Mouse (Mus musculus) 3T3-L1 (cell line): ENCODE measurements around the gene Fgl2.

Source experiments
- DNase-seq: peaks from one replicate; pipeline ENCODE4 v3.0.0-alpha.2; 2015; ENCODE audit warnings: low read depth, low spot score

Gene Fgl2

DNA sequence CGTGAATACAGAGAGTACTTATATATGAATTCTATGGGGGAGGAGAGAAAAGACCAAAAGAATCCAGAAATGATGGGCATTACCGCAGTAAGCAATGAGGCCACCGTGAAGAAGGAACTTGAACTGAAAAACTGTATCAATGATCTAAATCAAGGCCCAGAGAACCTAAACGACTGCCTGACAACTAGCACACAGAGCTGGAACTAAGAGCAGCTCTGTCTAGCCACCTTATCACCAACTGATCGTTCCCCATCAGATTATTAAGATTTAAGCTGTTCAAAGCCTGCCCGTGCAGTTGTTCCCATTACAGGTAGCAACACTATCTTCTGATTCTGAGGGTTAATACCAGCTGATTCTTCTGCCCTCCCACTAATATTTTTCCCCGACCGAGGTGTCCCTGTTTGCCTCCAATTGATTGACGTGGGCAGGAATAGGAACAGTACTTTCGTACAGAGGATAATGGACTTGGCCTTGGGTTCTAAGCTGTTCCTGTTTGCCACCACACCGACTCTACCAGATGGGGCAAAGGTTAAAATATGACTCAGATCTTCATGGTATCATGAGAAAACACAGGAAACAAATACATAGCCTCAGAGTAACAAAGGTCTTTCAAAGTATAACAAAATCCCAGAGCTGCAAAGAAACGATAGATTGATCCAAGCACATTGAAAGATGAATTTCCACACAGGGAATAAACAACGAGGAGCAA lies 12.0 kb downstream of the Fgl2 start:
- no peak for DNase-seq

DNA sequence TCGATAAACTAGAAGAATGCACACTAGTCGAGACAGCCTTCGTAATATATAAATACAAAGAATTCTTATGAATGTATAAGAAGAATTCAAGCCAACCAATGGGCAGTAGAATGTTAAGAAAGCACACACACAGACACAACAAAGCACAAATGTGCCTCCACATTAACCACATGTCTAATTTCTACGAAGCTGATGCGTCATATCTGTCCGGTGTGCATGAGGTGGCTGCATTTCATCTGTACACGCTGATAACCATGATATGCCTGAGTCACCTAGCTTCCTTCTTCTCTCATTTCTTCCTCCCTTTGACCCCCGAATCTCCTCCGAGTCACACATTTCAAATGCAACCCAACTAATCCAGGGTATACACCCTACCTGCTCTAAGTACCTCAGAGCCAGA lies 12.5 kb downstream of the Fgl2 start:
- DNase-seq, result no peak

DNA sequence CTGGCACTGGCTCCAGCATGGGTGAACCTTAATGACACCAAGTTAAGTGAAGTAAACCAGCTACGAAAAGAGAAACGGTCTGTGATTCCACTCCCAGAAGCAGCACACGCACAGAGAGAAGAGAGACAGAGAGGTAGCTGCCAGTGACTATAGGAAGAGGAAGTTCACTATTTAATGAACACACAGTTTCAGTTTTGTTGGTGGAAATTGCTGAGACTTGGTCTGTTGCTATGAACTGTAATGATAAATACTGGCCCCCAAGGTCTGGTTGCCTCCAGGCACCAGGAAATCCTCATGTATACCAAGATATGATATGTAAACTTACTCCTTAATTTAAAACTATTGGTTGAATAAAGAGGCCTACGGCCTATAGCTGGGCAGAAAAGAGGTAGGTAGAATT lies 14.0 kb downstream of the Fgl2 start:
- DNase-seq, result no peak

DNA sequence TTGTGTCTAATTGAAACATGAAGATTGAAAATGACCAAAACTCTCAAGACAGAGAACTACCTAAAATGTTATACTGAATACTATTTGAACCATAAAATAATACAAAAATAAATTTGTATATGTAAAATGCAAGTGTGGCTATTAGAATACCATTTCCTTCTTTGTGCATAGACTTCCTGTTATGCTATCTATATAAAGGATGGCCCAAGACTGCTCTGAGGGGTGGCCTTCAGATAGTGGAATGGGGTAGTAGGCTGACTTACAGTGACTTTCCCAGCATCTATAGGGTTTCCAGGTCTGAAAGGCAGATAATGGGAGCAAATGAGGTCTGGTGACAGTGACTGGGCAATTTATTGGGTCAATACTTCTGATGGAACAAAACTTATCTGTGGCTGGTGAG lies 14.9 kb downstream of the Fgl2 start:
- DNase-seq, result no peak

DNA sequence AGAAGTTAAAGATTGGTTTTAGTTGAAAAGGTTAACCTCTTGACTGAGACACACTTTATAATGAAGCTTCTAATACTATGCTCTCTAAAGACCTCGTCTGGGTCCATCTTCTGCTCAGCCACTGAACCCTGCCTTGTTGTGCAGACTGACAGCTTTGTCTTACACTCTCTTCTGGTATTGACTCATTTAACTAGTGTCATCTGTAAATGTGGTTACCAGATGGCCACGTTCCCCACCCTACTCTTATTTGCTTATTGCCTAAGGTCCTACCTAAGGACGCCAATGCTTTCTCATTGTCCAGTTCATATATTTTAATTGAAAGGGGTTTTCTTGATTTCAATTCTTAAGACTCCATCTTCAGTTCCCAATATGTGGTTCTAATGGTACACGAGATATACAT lies 16.4 kb downstream of the Fgl2 start:
- no peak for DNase-seq

DNA sequence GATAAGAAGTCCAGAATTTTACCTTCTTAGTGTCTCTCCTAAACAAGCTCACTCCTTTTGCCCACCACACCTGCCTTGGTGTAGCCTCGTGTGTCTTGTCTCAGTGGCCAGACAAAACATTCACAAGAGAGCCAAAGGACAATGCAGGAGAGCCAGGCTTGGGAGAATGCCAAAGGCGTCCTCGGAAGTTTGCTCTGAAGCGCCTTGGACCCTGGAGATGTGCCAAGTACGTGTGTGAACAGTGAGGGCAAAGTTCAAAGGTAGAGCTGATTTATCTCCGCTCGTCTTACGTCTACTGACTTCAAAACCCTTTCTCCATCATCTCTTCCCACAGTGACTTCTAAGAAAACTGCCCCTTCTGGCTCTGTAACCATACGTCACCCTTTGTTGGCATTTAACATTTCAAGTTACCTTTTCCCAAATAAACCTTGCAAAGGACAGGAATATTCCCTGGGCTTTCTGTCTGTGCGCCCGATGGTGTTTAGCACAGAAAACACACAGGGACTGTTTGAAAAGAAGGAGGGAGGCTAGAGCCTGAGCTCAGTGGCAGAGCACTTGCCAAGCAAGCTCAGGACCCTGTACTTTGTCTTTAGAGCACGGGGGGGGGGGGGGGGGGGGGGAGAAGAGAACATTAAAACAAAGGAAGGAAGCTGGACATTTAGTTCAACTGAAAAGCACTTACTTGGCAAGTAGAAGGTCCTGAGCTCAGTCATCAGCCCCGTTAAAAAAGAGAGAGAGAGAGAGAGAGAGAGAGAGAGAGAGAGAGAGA lies 19.4 kb downstream of the Fgl2 start:
- no peak for DNase-seq

DNA sequence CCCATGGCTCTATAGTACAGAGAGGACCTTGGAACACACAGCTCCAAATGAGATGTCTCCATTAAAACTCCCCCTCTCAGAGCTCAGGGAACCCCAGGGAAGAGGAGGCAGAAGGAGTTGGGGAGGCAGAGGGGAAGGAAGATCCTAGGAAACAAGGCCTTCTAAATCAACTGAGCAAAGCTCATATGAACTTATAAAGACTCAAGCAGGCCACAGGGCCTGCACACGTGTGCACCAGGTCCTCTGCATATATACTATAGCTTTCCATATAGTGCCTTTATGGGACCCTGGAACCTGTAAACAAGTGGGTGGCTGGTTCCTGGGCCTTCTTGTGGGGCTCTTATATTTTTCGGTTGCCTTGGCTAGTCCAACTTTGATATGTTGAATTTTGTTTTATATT lies 22.1 kb downstream of the Fgl2 start:
- no peak for DNase-seq

DNA sequence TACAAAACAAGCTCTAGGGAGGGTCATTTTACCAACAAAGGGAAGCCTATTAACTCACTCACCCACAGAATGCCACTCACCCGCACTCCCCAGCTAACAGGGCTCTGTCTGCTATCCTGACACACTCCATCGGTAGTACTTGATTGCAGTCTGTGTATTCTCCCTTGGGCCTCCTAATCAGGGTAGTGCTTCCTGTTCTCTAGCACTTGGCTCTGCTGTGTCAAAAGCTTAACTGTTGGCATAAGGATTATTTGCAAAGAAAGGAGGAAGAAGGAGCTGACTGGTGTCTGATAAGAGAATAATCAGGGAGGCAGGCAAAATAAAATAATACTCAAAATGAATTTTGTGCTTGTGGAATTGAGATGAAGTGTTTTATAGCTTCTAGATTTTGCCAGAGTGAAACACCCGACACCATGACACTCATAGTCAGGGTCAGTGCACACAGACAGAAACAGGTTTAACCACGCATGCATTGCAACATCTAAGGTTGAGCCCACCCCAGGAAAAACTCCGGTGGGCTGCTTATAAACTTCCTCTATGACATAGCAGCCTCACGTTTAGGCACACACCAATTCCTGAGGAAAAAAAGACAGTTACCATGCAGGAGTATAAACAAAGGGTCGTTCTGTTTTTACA lies 22.9 kb downstream of the Fgl2 start:
- no peak for DNase-seq

DNA sequence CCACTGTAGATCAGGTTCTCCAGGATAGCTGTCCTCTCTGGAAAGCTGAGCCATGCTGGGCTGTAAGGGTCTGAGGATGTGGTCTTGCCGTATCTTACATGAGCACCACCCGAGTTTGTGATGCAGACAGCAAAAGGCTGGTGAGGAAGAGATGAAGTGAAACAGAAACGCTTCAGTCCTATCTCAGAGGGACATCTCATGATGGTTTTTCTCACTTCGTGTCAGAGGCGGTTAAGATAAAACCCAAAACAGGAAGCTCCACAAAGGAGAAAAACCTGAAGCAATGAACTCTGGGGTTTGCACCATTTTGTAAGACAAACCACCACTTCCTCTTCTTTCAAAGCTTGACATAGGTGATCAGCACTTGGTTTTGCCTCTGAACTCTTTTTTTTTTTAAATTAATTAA lies 38.8 kb downstream of the Fgl2 start:
- no peak for DNase-seq

DNA sequence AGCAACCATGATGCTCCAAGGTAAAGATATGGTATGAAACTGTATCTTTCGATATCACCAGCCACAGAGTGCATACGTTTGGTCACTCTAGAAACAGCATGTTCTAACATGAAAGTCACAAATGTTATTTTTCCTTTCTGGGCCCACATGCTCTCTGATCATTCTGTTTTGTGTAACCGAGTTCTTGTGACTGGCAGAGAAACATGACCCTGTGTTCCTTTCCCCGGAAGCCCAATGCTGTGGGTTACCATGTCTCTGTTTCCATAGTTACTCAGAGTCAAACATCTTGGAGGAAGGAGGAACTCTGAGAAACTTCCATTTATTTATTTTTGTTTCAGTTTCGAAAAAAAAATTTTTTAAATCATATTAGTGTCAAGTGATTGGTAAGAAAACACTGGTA lies 39.6 kb downstream of the Fgl2 start:
- no peak for DNase-seq

DNA sequence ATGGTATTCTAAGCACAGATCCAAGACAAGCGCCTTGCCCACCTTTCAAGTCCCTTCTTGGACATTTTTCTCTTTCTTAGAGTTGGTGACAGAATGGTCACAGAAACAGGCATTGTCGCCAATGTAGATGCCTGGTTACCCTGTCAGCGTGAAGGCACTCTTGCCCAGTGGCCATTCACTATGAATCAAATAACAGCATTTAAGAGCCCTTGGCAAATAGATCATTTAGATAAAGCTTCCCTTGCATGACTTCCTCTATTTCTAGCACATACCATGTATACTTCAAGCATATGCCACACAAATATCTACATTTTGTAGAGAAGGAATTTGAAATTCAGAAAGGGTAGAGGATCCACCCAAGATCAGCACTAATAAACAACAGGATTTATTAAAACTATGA lies 40.9 kb downstream of the Fgl2 start:
- no peak for DNase-seq

DNA sequence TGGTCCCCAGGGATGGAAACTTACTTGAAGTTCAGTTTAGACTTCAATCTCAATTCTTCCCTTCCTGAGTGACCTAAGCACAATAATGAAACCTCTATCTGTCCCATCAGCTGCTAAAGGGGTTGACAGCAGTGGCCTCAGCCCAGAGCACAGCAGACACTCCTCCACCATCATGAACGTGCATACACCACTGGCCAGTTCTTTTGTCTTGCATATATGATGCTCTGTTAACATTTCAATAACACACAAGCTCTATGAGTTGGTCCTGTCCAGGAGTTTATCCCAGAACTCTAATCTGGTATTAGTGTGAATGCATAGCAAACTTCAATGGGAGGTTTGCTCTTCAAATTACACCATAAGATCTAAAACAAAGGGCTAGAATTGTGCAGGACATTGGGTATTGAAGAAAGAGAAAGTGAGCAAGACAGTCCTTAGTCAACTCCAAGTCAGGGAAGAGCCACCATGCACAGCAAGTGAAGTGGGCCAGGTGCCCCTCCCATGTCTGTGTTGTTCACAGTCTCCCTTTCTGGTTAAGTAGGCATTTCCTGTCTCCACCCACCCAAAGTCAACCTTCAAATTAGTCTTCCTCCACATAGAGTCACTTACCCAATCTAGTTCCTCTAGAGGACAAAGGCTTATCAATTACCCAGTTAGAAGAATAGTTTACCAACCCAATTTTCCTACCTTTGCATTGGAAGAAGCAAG lies 41.8 kb downstream of the Fgl2 start:
- DNase-seq, result no peak

DNA sequence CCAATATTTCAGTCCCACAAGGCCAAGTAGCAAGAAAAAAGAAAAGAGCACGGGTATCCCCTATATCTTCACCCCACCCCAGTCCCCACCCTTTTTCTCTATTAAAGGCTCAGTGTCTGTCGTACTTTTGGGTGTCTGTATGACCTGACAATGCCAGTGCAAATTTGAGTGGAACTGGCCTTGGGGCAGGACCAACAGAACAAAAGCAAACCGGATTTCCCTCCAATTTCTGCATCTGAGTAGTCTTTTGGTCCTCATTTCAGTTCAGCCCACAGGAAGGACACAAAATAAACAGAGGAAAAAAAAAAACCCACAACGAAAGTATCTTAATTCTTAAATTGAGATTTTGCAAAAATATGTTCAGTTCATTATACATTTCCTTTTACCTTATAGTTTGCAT lies 46.2 kb downstream of the Fgl2 start:
- no peak for DNase-seq

DNA sequence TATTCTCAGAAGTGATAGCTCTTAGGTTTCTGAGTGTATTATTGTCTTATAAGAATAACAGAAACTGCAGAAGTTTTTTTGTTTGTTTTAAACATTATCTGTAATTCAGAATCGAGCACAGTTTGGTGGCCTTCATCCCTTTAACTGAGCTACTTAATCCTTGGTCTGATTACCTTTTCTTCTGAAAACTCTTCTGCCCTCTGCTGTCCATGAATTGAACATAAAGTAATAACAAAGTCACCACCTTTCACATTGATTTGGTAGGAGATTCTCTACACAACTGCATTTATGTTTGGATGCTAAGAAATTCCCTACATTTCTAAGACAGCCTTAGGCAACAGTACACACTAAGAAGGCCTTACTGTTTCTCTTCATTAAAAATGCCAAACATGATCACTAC lies 48.2 kb downstream of the Fgl2 start:
- DNase-seq, result peak; percentile 70

DNA sequence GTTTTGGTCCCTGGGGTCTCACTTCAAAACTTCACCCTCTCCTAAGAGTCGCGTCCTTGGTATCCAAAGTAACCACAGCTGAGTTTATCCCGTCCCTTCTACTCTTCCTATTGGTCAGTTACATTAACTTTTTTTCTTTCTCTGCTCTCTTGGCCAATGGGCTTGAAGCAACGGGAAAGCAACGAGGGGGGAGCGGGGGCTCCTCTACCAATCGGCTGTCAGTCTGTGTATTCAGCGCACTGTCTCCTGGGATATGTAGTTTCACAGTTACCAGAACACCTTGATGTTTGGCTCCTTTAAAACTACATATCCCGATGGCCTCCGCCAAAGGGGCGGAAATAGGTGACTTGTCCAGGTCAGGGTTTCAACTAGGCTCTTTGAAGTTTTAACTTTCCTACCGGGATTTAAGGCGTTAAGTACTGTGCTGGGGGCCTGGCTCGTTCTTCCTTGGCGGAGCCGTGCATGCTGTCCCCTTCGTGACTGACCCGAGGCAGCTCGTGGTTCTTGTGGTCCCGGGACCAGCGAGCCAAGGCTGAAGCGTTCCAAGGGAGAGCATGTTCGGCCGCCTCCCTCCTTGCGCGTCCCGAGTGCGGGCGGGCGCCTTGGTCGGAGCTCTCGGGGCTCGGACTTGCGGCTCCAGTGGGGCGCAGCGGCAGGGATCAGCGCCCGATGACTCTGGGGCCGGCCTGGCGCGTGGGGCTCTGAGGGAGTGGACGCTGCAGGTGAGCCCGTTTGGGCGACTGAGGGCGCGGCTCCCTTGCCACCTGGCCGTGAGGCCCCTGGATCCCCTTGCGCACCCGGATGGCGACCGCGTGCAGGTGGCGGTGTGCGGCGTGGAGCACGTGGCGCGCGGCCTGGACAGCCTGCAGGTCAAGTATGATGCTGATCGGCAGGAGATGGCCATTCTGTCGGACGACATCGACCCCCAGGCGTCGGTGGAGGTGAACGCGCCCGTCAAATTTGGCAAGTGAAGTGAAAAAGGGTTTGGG lies 52.5 kb downstream of the Fgl2 start, which contains the start of the genes Ccdc146 and Fam185a:
Gene Ccdc146, minus strand, starts transcription at position 64 of the 989 bp plus-strand sequence.
Gene Fam185a, plus strand, starts transcription at position 345 of the 989 bp plus-strand sequence.
- DNase-seq, result peak; percentile 100

DNA sequence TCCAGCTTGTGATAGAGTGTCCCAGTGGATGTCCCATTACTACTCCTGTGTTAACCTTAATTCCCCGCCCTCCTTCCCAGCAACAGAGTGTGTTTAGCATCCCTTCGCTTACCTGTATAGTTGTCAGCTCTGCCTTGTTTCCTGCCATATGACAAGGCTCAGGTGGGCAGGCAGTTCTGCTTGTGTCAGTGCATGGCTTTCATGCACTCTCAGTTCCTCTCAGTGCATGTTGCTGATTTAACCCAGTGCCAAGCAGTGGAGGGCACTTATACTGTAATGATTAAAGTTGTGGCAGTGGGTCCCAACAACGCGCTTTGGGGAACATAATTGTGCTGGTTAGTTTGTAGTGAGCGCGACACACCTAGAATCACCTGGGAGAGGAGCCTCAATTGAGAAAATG lies 54.2 kb downstream of the Fgl2 start:
- no peak for DNase-seq
